Mouse (Mus musculus) skeletal muscle tissue, postnatal 0 days (tissue): ENCODE measurements around the gene Olfr735. TPM values are rescaled to one million over a fixed set of nuclear protein-coding genes. Genes with fewer than 3 reads are reported as not detected.

Experiments
- polyA plus RNA-seq: library from polyadenylated mRNA; unstranded; fragments of >200 nt; fragmentation: Nextera tagmentation; extraction: Ambion mirVana; gene quantifications from 2 replicates; pipeline ENCODE4 v1.2.1, GENCODE M21; 2015

Olfr735 gene
- not detected in 2 replicates for polyA plus RNA-seq

DNA sequence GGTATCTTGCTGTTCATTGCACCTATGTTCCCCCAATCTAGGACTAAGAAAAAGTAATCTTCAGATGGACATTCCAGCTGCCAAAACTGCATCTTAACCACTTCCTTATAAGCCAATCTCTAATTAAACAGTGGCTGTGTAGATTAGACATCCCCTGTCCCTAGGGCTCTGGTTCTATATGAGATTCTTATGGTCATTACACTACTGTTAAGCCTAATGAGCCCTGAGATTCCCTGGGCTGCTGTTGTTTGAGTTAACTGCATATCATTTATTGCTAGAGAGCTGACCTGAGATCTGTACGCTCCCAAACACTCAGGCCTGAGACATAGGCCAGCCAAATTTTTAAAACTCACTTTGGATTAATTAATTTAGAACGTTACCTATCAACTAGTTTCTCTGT, at the start of gene Olfr735:
Olfr735 (minus strand) TSS at position 77 of the 400 bp plus-strand sequence.

DNA sequence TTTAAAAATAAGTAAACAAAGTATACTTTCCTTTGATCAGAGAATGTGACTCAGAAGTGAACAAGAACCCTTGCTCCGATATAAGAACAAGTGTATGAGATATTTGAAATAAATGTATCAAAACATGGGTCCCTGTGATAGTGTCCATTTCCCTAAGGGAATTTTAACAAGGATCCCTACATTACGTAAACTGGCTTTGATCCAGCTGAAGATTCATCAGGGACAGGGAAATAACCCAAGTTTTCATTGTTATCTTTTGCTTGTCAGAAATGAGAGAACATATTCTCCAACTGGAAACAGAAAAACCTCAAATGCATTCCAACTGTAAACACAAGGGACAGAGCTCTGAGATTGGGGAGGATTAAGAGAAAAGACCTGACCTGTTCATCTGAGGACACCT, 32.2 kb upstream of the Olfr735 start, which contains the start of gene Olfr736:
Olfr736 (plus strand) TSS at position 301 of the 400 bp plus-strand sequence.

DNA sequence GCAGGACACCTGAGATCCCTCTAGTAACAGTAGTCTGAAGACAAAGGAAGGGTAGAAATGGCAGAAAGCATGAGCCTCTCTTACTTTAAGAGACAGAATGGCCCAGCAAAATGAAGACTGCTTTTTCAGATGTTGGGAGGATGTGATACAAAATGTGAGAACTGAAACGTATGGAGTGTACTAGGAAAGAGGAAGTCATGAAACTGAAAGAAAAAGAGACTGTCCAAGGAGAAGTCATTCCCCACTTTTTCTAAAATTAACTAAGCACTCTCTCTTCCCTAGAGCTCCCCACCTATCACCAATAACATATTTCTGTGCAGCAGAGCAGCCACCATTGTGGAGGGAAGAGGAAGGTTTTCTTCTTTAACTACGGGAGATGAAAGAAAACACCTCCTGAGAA, 8.9 kb upstream of the Olfr735 start, which contains the start of gene Tlr11:
Tlr11 (plus strand) TSS at position 322 of the 400 bp plus-strand sequence.

DNA sequence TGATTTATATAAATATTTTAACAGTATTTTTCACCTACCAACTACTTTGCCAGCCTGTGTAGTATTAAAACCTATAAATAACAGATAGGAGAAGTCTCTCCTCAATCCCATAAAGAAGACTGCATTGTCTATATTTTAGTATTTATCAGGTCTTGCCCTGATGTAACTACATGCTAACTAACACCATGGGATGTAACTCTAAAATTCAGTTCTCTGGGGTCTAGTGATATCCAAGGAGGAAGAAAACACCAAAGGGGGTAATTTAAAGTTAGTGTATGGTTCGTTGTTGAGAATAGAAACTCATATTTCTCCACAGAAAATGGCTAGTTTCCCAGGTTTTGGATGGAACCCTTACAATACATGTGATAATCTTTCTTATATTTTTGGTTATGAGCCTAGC, 22.0 kb downstream of the Olfr735 start, which contains the start of gene Olfr734:
Olfr734 (minus strand) TSS at position 101 of the 400 bp plus-strand sequence.

DNA sequence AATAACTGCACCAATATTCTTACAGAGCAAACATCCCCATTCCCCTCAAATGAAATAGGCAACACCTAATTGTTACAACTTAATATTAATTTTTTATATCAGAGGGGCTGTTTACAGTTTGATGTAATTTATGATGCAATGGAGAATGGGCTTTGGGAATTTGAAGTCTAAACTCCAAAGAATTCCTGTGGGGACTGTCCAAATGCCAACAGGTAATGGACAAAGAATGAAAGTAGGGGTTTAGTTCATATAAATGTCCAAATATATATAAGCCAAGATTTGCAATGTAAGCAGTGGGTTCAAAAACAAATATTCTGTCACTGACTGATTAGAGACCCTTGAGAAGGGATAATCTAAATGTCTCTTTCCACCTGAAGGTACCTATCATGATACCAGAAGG, 47.2 kb downstream of the Olfr735 start, which contains the start of gene Olfr733:
Olfr733 (minus strand) TSS at position 101 of the 400 bp plus-strand sequence.

Other genes starting within 250 kb of the Olfr735 start
- not detected in 2 replicates for gene Olfr727, start 225.7 kb downstream of the Olfr735 start, polyA plus RNA-seq
- gene Olfr728, start 206.2 kb downstream of the Olfr735 start, polyA plus RNA-seq: not detected in 2 replicates
- not detected in 2 replicates for gene Olfr729, start 196.0 kb downstream of the Olfr735 start, polyA plus RNA-seq
- gene Olfr730, start 160.7 kb downstream of the Olfr735 start, polyA plus RNA-seq: not detected in 2 replicates
- not detected in 2 replicates for gene Olfr731, start 107.0 kb downstream of the Olfr735 start, polyA plus RNA-seq
- gene Olfr732, start 64.7 kb downstream of the Olfr735 start, polyA plus RNA-seq: not detected in 2 replicates
- not detected in 2 replicates for gene Olfr733, start 47.4 kb downstream of the Olfr735 start, polyA plus RNA-seq
- gene Olfr734, start 22.1 kb downstream of the Olfr735 start, polyA plus RNA-seq: not detected in 2 replicates
- not detected in 2 replicates for gene Tlr11, start 9.0 kb upstream of the Olfr735 start, polyA plus RNA-seq
- gene Olfr736, start 32.3 kb upstream of the Olfr735 start, polyA plus RNA-seq: not detected in 2 replicates
- not detected in 2 replicates for gene Olfr738, start 58.7 kb upstream of the Olfr735 start, polyA plus RNA-seq
- not detected in 2 replicates for gene Olfr739, start 69.8 kb upstream of the Olfr735 start, polyA plus RNA-seq
- gene Olfr740, start 96.7 kb upstream of the Olfr735 start, polyA plus RNA-seq: not detected in 2 replicates
- not detected in 2 replicates for gene Olfr741, start 123.9 kb upstream of the Olfr735 start, polyA plus RNA-seq
- gene Olfr742, start 154.7 kb upstream of the Olfr735 start, polyA plus RNA-seq: not detected in 2 replicates
- gene Olfr743, start 173.0 kb upstream of the Olfr735 start, polyA plus RNA-seq: not detected in 2 replicates